Mouse (Mus musculus): Measurements from ENCODE around the gene Afap1l2. TPM values are rescaled to one million over a fixed set of nuclear protein-coding genes. Genes with fewer than 3 reads are reported as not detected.

Afap1l2 gene
- polyA plus RNA-seq (2017; shearing (Covaris generic)) = not detected

GRCm38 (mm10) chr19:57007781-57008710 lies at the start of gene Afap1l2:
Afap1l2 (minus strand) TSS chr19:57008228.

GRCm38 (mm10) chr19:56873816-56874600 lies 134.0 kb downstream of the Afap1l2 start, which contains the start of gene Vwa2:
Vwa2 (plus strand) TSS chr19:56874249.

Other genes with a start within 250 kb of the Afap1l2 start
- 25.5 TPM for gene Ccdc186, start 186.0 kb downstream of the Afap1l2 start, polyA plus RNA-seq (2017; shearing (Covaris generic))
- not detected for gene Tdrd1, start 182.0 kb downstream of the Afap1l2 start, polyA plus RNA-seq (2017; shearing (Covaris generic))
- gene Vwa2, start 134.0 kb downstream of the Afap1l2 start, polyA plus RNA-seq (2017; shearing (Covaris generic)) = not detected

Data from CD4-positive, CD25-positive, alpha-beta regulatory T cell, adult 9 weeks (primary cell).